Mouse (Mus musculus) cerebellum, postnatal 14 days (tissue): ENCODE results near the gene Endog.
"Not testable (repeated sequence)": the region's sequence is repeated elsewhere in the genome, so short reads cannot be mapped to it uniquely, and the experiment has no call there.

Source experiments
- DNase-seq, 2 experiments: peaks; one replicate each; pipeline ENCODE4 v3.0.0; 2021; ENCODE audit warnings: mixed read lengths in 2 of 2

Endog gene

GRCm38 (mm10) chr2:30171997-30172382 is 697 bp downstream of the Endog start:
- no peak for DNase-seq

DNA sequence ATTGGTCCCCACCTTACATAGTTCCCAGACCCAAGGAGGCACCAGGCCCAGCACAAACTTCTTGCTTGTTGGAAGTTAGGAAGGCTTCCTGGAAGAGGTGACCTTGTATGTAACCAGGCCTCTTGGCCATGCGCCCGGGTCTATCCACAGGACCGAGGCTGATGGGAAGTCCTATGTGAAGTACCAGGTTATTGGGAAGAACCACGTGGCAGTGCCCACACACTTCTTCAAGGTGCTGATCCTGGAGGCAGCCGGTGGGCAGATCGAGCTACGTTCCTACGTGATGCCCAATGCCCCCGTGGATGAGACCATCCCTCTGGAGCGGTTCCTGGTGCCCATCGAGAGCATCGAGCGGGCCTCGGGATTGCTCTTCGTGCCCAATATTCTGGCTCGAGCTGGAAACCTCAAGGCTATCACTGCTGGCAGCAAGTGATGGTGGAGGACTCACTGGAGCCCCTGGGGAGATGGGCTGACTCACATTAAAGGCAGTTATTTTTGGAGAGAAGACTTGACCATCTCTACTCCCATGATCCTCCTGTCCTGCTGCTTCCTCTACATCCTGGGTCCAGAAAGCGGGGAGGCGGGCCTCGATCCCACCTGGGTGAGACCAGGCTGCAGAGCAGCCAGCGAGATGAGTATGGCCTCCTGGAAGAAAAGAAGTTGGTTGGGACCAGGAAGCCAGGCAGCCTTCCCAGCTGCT is 2.4 kb downstream of the Endog start:
- peak in 1 of 2 experiments; percentile 37 for DNase-seq

- peak in 1 of 2 experiments; percentile 38 for DNase-seq
These were observed 4.6 kb downstream of the Endog start for GRCm38 (mm10) chr2:30175897-30176296.

DNA sequence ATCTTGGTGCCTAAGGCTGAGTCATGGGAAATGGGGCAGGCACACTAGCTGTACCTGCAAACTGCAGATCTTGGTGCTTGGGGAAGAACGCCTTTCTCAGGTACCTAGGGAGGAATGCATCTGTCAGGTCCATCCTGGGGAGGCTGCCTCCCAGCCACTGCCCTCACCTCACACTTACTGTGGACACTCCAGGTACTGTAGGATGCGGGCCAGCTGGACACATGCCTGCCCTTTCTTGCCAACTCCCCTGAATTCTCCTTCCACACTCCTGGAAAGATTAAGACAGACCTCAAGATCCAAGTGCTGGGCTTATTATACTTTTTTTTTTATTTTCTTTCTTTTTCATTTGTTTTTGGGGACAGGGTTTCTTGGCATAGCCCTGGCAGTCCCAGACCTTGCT is 5.3 kb downstream of the Endog start:
- peak; percentile 37 to 60 for DNase-seq

DNA sequence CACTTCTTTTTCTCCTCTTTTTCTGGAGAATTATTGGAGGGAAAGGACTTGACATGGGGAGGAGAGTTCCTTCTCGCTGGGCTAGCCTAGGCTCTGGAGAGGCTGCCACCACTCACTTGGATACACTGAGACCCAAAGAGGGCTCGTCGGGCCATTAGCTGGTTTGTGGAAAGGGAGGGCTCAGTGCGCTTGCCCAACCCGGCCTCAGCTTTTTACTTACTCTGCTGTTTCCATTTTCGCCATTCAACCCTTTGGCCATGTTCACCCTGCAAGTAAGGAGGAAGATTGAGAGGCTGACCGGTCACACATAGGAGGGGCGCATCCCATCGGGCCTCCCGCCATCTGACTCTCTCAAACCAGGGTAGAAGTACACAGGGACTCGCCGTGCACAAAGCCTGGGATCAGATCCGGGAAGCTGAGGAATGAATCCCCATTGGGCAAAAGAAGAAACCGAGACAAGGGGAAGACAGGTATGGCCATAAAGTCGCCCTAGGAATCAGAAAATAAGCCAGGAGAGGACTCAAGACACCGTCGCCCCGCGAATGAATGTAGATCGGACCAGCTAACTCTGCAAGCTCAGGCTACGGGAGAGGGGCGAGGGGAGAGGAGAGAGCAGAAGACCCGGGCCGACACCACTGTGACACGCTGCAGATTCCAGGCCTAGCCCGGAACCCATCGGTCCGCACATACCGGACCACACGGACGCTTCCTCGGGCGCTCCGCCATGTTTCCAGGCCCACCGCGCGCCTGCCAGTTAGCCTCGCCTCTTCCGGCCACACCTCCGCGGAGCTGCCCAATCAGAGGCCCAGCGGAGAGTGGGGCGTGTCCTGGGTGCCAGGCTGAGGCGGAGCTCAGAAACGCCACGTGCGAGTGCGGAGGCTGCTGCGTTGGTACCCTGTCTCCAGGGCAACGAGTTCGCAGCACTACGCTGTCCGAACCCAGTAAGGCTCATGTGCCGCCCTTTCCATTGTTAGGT is 6.7 kb downstream of the Endog start, which contains the start of gene Spout1:
Gene Spout1 (minus strand): TSS at position 760 of the 976 bp plus-strand sequence.
- DNase-seq, result peak; percentile 97 to 99

- not testable (repeated sequence) for DNase-seq
These were observed 7.4 kb downstream of the Endog start for GRCm38 (mm10) chr2:30178711-30179110.

- DNase-seq, result no peak
These were observed 11.1 kb downstream of the Endog start for GRCm38 (mm10) chr2:30182424-30182823.

DNA sequence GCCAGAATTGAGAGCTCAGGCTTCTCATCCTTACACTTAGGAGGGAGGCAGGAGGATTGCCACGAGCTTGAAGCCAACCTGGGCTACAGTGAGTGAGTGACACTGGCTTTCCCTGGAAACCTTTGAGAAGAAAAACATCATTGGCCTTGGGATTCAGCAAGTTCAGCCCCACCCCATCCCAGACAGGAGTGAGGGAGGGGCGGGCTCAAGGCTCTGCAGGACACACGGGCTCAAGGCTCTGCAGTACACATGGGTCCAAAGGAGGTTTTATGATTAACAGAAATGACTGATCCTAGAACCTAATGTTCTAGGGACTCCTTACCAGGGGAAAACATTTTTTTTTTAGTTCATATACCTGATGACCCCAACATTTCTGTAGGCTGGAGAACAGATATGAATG is 12.4 kb downstream of the Endog start:
- DNase-seq, result no peak

- no peak for DNase-seq
These were observed 14.0 kb downstream of the Endog start for GRCm38 (mm10) chr2:30185276-30185675.

GRCm38 (mm10) chr2:30185681-30186080 is 14.4 kb downstream of the Endog start:
- DNase-seq, result no peak

DNA sequence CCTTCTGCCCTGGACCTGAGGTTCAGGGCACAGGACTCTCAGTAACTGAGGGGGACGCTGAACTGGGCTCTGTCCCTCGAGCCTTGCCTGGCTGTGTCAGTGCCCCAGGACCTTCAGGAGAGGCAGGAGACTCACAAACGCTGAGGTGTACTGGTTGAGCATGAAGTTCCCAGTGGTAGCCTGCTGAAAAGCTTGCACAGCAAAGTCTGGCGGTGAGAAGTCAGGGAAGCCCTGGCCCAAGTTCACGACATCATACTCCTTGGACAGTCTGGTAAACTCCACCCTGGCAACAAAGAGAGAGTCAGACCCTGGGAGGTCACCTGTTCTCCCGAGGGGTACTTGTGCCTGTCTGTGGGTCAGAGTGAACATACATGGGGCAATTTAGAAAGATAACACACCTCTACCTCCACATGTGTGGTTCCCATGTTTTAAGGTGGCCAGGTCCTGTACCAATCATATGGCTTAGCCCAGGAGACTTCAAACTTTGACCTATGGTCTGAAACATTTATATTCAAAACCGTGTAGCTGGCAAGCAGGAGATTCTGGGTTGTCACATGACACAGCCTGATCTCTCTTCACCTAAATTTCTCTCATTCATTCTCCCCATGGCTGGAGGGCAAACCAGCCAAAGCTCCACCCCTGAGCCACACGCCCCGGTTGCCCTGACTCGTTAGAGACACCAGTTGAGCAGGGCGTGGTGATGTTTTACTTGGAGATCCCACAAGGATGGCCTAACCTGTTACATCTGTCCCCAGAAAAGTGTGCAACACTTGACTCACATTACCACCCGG is 20.7 kb downstream of the Endog start:
- no peak for DNase-seq

- no peak for DNase-seq
These were observed 23.4 kb downstream of the Endog start for GRCm38 (mm10) chr2:30194656-30195055.

DNA sequence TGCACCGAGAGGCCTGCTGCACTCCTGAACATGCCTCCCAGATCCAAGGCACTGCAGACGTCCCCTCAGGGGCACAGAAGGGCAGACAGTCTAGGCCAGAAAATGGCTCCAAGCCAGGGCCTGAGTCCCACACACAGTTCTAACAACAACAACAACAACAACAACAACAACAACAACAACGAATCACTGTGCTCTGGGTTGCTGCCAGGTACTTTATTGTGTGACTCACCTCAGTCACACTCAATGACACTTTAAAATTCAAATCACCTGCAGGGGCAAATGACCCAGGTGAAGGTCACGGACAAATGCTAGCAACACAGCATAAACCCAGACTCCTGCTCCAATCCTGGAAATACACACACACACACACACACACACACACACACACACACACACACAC is 26.7 kb downstream of the Endog start:
- DNase-seq, result no peak

GRCm38 (mm10) chr2:30199984-30200383 is 28.7 kb downstream of the Endog start:
- no peak for DNase-seq

GRCm38 (mm10) chr2:30200388-30200925 is 29.2 kb downstream of the Endog start:
- DNase-seq, result no peak

- peak; percentile 31 to 61 for DNase-seq
These were observed 32.1 kb downstream of the Endog start for GRCm38 (mm10) chr2:30203439-30203838.

DNA sequence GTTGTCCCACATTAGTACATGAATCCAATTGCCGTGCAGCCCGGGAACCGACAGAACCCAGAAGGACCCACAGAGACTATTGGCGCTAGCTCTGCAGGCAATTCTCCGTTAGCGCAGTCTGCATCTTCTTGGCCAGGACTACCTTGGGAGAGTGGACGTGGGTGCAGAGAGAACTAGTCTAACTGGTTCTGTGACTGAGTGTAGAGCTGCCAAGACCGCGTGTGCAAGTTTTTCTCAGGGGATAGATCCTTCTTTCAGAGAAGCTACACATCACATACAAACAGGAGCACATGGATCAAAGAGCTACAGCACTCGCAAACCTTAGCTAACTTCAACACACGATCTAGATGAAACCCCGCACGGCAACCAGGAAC is 33.9 kb downstream of the Endog start:
- DNase-seq, result peak in 1 of 2 experiments; percentile 37

- peak; percentile 93 to 96 for DNase-seq
These were observed 34.5 kb downstream of the Endog start, which contains the start of gene Kyat1 for GRCm38 (mm10) chr2:30205629-30206357. Kyat1 (minus strand) TSS chr2:30205847.

DNA sequence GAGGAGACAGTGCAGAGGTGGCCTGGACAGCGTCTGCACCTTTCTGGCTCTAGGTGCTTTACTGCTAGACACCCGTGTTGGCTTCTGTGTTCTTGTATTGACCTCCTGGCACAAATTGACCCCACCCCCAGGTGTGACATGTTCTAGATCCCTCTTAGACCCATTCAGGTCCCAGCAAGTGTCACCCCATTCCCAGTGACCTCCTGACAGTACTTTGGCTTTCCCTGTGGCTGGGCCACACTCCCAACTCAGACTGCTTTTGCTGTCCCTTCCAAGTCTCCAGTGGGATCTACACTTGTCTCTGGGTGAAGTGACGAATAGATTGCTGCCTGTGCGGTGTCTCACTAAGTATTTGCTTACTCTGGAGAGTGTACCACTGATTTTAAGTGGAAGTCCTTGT is 36.1 kb downstream of the Endog start:
- no peak for DNase-seq

DNA sequence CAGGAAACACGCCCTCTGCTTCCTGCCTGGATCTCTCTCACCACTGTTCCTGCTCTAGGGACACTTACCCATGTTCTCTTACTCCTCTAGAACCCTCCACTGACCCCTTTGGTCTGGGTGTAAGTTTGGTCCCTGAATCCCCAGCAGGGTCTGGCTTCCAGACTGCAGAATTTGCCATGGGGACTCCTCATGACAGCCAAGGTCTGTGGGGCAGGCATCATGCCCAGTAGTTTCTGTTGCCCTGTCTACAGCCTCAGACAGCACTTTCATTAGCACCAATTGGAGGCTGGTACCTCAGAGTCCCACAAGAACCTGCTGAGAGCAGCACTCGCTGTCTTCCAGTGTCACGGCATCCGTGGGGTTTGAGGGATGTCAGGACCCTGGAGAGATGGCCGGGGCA is 36.6 kb downstream of the Endog start:
- no peak for DNase-seq

- no peak for DNase-seq
These were observed 40.3 kb downstream of the Endog start for GRCm38 (mm10) chr2:30211408-30212168.
